7 mouse cellular contexts compared by ENCODE assay signal in the genomic region with DNA sequence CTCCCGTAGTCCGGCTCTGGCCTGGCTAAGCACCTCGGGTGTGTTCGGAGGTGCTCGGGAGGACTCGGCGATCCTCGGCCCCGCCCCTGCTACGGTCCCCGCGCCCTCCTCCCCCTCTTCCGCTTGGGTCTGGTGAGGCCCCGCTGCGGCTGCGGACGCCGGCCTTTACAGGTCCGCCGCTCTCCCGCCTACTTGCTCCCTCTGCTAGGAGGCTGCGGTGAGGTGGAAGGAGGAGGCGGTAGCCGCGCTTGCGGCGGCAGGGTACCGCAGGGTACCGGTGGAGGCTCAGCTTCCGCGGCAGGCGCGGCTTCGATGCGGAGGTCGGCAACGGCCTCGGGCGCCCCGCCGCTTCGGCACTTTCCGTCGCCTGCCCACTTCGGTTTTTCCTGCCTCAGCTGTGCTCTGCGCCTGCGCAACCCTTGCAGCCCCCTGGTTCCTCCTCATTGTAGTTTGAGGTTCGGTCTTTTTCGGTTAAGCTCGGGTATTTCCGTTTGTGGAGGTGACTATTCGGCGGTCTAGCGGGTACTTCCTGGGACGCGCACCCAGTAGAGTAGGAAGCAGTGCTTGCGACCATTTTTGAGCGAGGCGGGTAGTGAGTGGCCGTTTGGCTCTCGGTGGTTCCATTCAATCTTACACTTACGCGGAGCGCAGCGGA. TPM values are rescaled to one million over a fixed set of nuclear protein-coding genes. Genes with fewer than 3 reads are reported as not detected.
A peak's percentile ranks its signal among the peaks of the same experiment; 100 is the strongest.
DNase-seq lines count a peak whose midpoint lies in the region; ATAC-seq lines count a peak whose summit lies in the region.

Gene Ube2m, minus strand, starts transcription at position 375 of the 655 bp plus-strand sequence.

- peak within 1 kb of the TSS; percentile 100 for H3K27ac ChIP-seq in intestine, embryonic 15.5 days
- H3K27ac ChIP-seq in midbrain, embryonic 10.5 days (replicated peaks) = peak within 1 kb of the TSS; percentile 99

- peaks cover 31% of the 10 kb centered on the region for H3K4me1 ChIP-seq in intestine, embryonic 15.5 days (replicated peaks)
- H3K4me1 ChIP-seq in midbrain, embryonic 10.5 days = peaks cover 59% of the 10 kb centered on the region

- peaks cover 9% of the 10 kb centered on the region for H3K27me3 ChIP-seq in intestine, embryonic 15.5 days (replicated peaks)
- peaks cover 28% of the 10 kb centered on the region for H3K27me3 ChIP-seq in midbrain, embryonic 10.5 days (ENCODE audit: low read depth, poor library complexity, severe bottlenecking)

- under 1% methylated on average over 56 of the region's 65 CpGs for WGBS in intestine, embryonic 15.5 days
- WGBS in midbrain, embryonic 10.5 days = under 1% methylated on average over 65 of the region's 65 CpGs

- H3K36me3 ChIP-seq in intestine, embryonic 15.5 days = peaks cover 13% of the 10 kb centered on the region; the same call in 1 of the 2 replicates
- peaks cover 28% of the 10 kb centered on the region for H3K36me3 ChIP-seq in midbrain, embryonic 10.5 days

- peak; percentile 99 for DNase-seq in adrenal gland, adult 18-20 months (ENCODE audit: low spot score in 2 of 2)
- peak; percentile 99 for DNase-seq in embryo, embryonic 11 days
- peak; percentile 97 to 98 for DNase-seq in gastrocnemius, postnatal 36 days
- DNase-seq in left cerebral cortex, postnatal 25 days (ENCODE audit: low spot score in 2 of 2) = peak; percentile 100
- DNase-seq in midbrain, embryonic 10.5 days (ENCODE audit: low spot score) = peak; percentile 99
- DNase-seq in right cerebral cortex, postnatal 4 days = peak; percentile 100

- no peaks in the 10 kb centered on the region for H3K9me3 ChIP-seq in intestine, embryonic 15.5 days
- peaks cover 4% of the 10 kb centered on the region for H3K9me3 ChIP-seq in midbrain, embryonic 10.5 days (replicated peaks)

- peak within 1 kb of the TSS; percentile 99 for H3K9ac ChIP-seq in intestine, embryonic 15.5 days

- H3K4me2 ChIP-seq in intestine, embryonic 15.5 days (replicated peaks) = peak within 1 kb of the TSS; percentile 75

- ATAC-seq in intestine, embryonic 15.5 days = peak; percentile 94

- peak within 1 kb of the TSS; percentile 87 for H3K4me3 ChIP-seq in intestine, embryonic 15.5 days (replicated peaks)
- peak within 1 kb of the TSS; percentile 77 for H3K4me3 ChIP-seq in midbrain, embryonic 10.5 days

- intact Hi-C loops in gastrocnemius, postnatal 36 days (cut with DNase I) = no loop called here
- intact Hi-C loops in left cerebral cortex, postnatal 25 days (cut with DNase I) = loop anchor here (5.0 to 10.0 kb wide), 3 partner anchors 61 to 553 kb away; partner anchors contain the start of genes Rps5 and Zfp446

RNA-seq across cellular contexts. Expression of gene Ube2m, which starts in this region (rescaled TPM):
- total RNA-seq in adrenal gland, adult 18-20 months (2021) = 100 to 1,000 TPM; 162 to 182 TPM
- 100 to 1,000 TPM; 131 TPM for total RNA-seq in gastrocnemius, postnatal 36 days (2021)
- 109 and 118 TPM in 2 replicates for polyA plus RNA-seq in intestine, embryonic 15.5 days (2015; fragmentation: Nextera tagmentation; extraction: Ambion mirVana)
- 100 to 1,000 TPM; 219 to 237 TPM for total RNA-seq in left cerebral cortex, postnatal 25 days (2021)
- polyA plus RNA-seq in midbrain, embryonic 10.5 days (2016; fragmentation: Nextera tagmentation; extraction: Ambion mirVana) = 84.5 and 103 TPM in 2 replicates

Comparison
In these comparisons a context has a peak if more than half of its experiments do, and no peak if none do; other contexts are left out.
1. Peak in every context shown above with its lines: DNase-seq, ATAC-seq, H3K4me3 ChIP-seq and H3K27ac ChIP-seq.